Mouse (Mus musculus): ENCODE data around the gene Efl1.

Efl1 gene

DNA sequence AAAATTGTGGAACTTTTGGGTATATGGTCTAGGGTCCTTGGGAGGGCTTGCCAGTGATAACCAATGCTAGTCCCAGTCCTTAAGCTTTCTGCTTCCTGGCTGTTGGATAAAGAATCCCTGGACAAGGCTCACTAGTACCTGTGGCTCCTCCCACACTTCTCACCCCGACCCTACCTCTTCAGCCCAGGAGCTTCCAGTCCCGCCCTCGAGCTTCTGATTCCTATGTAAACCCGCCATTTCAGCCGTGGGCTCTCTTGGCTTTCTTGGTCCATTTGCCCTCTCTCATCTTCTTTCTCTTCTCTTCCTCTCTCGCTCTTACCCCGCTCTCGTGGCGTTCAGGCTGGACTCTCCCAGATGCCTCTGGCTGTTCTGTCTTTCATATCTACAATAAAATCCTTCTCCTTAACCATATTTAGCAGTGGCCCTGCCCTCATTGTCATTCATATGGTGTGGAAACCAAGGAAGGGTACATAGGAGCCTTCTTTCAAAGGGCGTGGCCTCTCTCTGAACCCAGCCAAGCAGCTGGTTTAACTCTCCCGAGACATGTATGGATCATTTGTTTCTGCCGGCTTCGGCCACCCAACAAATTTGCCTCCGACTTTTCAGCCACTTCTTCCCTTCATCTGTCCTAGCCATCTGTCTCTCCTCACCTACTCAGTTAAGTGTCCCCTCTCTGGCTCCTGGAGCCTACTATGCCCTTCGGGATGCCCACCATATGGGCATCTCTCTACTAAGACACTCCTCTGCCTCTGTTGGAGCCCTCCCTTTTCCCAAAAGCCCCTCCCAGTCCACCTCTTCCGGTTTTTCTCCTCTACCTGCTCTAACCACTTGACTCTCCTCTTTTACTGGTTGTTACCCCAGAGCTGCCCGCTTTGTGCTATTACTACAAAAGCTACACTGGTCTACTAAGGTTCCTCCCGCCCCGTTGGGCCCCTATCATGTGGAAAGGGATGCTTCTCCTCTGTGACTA is 164.1 kb downstream of the Efl1 start:
- no peak for DNase-seq (ENCODE audit: low spot score in 2 of 2)

- DNase-seq (ENCODE audit: low spot score in 2 of 2), result no peak
Measured at GRCm38 (mm10) chr7:82819541-82819940, 171.1 kb downstream of the Efl1 start.

- DNase-seq (ENCODE audit: low spot score in 2 of 2), result no peak
Measured at GRCm38 (mm10) chr7:82820661-82821060, 172.2 kb downstream of the Efl1 start.

DNA sequence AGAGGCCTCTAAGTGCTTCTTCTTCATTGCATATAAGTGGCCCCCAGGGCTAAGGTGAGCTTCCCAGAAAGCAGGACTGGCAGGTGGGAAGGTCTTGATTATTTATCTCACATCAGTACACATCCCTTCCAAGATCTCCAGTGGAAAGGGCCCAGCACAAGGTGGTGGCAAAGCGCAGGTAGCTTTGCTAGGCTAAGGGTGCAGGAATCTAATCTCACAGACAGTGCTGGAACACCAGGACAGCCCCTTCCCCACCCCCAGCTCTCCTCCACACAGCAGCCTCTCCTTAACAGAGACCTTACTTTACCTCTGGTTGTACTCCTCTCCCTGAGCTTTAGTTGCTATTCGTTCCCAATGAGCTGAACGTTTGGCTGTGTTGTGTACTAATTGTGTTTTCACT is 173.1 kb downstream of the Efl1 start:
- no peak for DNase-seq (ENCODE audit: low spot score in 2 of 2)

GRCm38 (mm10) chr7:82822528-82822927 is 174.1 kb downstream of the Efl1 start:
- no peak for DNase-seq (ENCODE audit: low spot score in 2 of 2)

Measured in spleen, postnatal 36 days (tissue).